Mouse (Mus musculus) left cerebral cortex, postnatal 14 days (tissue): ENCODE measurements at regions not wholly inside any gene's neighbourhood (a gene's known extent, or its start where the extent isn't known, plus 50 kb on each side); places are given as distances from the start of the nearest gene placed in this dataset.

Experiments used
- DNase-seq, 2 experiments: peaks; one replicate each; pipeline ENCODE4 v3.0.0; 2021 to 2022; ENCODE audit warnings: low spot score in 2 of 2, mixed read lengths in 1 of 2
- intact Hi-C: fragments of 180-260 bp; cut with DNase I; formaldehyde crosslinking; loops from one replicate; pipeline ENCODE4 v1.15.1; 2025

GRCm38 (mm10) chr13:93243076-93243475 is 50.9 kb upstream of the Tent2 start:
- intact Hi-C loops = loop anchor here (2.0 to 5.0 kb wide), 2 partner anchors 256 to 492 kb away; no protein-coding TSS in a partner anchor
- DNase-seq = peak; percentile 71 to 78

- intact Hi-C loops = no loop called here
- peak; percentile 19 to 52 for DNase-seq
Measured at GRCm38 (mm10) chr13:93248711-93249110, 50.7 kb upstream of the Homer1 start.
